Mouse (Mus musculus) liver (tissue): ENCODE measurements around the gene Irf7.
"Not testable (repeated sequence)": the region's sequence is repeated elsewhere in the genome, so short reads cannot be mapped to it uniquely, and the experiment has no call there.

Experiments
- DNase-seq: peaks from one replicate; pipeline ENCODE4 v3.0.0-alpha.2; 2020; ENCODE audit warnings: mixed read lengths

Gene Irf7

DNA sequence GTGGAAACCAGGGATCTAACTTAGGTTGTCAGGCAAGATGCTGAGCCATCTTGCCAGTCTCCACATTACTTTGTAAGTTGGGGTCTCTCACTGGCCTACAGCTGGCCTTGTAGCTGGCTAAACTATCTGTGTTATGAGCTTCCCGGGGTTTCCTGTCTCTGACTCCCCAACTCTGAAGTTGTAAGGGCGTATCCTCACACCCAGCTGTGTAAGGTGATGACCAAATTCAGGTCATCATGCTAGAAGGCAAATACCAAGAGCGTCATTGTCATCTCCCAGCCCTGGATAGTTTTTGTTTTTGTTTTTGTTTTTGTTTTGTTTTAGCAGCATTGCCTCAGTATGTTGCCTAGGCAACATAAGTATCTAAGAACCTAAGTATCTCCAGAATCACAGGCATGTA is 4.3 kb upstream of the Irf7 start:
- no peak for DNase-seq

DNA sequence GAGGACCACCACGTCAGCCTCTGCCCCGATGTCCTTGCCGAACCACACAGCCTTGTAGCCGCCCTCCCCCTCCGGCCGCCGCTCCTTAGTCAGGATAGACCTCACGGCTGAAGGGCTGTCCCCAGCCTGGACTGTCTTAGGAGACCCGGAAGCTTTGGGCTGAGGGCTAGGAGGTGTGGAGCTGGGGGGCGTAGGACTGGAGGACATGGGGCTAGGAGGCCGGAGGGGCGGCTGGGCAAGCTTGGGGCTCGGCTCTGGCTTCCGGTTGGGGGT is 2.9 kb upstream of the Irf7 start:
- no peak for DNase-seq

DNA sequence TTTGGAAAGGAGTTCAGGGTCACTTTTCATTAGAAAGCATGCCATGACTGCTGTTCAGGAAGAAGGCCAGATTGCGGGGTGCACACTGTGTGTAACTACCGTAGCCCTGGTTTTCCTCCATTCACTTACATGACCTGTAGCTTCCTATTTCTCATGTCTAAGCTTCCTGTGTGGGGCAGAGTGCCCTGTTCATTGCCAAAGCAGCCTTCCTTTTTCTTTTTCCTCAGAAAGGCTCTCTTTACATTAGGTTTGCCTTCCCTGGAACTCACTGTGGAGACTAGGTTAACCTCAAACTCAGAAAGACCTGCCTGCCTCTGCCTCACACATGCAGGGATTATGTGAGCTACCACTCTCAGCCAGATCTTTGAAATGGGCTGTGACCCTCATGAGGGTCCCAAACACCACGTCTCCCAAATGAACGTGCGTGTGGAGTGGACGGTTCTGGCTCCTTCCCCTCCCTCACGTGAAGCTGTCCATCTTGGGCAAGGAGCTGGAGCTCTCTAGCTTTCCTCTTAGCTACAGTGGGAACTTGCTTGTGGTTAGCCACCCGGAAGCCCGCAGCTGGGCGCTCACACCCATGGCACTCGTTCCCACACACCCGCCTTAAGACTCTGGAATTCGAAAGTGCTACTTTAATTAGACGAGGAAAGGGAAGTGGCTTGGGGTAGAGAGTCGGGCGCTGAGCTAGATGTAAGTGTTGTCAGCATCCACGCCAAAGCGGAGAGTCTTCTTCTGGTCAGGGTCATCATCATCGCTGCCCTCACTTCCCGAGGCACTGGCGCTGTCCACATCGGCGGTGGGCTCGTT is 2.4 kb upstream of the Irf7 start:
- DNase-seq = peak; percentile 33

DNA sequence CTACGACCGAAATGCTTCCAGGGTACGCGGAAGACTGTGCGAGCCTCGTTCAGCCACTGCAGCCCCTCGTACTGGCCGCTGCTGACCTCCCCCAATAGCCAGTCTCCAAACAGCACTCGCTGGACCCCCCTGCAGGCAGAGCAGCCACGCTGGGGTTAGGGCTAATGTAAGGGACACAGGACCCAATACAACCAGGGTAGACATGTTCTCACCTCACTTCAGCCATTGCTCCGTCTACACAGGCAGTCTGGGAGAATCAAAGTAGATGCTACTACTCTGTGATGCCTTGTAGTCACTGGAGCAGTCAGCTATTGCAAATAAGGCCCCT is 906 bp downstream of the Irf7 start:
- DNase-seq = no peak

DNA sequence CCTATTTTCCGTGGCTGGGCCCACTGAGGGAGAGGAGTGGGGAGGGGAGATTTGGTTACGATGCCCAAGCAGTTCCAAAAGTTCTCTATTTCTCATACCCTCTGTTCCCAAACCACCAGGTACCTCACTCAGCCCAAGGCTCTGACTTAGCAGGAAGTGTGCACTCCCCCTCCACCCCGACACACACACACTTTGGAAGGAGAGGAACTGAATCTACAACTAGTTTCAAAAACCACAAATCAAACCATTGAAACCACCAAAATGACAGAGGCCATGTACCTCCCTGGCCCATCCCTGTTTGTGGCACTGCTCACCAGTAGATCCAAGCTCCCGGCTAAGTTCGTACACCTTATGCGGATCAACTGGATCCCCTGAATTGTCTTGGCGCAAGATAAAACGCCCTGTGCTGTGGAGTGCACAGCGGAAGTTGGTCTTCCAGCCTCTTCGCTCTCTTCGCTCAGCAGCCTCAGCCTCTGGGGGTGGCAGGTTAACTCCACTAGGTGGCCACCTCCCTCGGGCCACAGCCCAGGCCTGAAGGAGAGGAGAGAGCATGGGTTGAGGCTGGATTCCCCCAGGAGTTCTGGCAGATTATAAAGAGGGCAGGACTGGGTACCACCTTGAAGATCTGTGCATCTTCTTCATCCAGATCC is 1.4 kb downstream of the Irf7 start:
- peak; percentile 63 for DNase-seq

DNA sequence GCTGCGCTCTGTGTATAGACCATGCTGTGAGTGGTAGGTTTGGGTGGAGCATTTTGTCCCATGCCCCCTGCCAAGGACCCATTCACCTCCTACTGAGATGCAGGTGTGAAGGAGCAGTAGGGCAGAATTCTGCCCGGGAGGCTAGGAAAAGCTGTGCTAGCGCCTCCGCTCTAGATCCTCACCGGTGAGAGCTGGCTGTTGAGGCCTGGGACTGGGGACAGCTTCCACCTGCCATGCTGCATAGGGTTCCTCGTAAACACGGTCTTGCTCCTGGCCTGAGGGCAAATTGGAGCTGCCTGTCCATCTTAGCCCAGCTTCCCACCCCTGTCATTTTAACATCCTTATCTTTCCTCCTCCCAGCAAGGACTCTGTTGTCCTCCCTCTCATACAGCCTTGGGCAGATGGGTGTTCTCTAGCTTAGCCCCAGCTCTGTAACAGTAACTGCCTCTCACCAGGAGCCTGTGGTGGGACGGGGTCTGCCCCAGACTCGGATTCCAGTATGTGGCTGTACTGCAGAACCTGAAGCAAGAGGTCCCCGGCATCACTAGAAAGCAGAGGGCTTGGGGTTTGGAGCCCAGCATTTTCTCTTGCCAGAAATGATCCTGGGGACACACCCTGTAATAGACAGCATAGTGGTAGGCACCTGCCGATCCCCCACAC is 2.1 kb downstream of the Irf7 start:
- DNase-seq = no peak

DNA sequence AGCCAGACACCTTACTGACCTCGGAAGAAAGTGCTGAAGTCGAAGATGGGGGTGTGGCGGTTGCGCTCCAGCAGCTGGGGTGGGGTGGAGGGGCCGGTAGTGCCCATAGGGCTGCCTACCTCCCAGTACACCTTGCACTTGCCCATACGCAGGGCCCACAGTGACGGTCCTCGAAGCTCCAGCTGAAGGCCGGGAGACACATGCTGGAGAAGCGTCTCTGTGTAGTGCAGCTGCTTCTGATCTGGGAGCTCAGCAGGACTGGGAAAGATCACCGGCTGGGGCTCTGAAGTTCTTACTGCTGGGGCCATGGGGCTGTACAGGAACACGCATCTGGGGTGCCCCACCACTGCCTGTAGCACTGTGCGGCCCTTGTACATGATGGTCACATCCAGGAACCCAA is 2.6 kb downstream of the Irf7 start:
- no peak for DNase-seq

DNA sequence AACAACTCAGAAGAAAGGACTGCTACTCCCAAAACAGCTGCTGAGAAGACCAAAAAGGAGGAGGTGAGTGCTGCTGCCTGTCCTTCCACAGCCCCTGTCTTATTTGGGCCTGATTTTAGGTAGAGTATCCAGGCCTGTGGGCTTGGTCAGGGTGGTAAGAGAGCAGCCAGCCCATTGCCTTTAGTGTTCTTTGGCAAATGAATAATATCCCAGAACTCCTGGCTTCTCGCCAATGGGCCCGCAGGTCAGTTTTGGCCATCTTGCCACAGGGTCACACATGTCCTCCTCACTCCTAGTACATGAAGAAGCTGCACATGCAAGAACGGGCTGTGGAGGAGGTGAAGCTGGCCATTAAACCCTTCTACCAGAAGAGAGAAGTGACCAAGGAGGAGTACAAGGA is 4.8 kb downstream of the Irf7 start:
- DNase-seq = no peak

DNA sequence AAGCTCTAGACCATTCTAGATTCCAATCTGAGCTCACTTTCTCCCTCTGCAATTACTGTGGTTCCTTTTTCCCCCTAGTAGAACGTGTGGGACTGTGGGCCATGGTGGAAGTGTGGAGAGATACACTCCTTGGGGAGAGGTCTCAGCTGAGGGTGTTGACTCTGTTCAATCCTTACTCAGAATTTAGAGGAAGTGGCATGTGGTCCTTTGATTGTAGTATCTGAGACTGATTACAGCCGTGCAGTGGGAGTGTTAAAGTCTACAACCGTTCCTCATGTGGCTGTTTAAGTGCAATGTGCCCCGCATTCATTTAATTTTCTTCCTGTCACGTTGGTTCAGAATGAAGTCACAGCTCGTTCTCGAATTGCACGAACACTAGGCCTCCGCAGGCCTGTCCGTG is 10.1 kb downstream of the Irf7 start:
- no peak for DNase-seq

DNA sequence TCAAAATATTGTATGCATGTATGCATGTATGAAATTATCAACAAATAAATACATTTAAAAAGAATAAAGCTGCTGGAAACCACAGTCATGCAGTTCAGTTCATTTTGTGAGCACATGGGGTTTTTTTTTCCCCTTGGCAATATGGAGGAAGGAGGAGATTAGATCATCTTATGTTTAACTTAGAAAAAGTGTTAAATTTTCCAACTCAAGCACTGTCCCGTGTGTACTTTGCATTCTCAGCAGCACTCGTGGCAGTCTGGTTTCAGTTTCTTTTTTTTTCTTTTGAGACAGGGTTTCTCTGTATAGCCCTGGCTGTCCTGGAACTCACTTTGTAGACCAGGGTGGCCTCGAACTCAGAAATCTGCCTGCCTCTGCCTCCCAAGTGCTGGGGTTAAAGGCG is 15.8 kb downstream of the Irf7 start:
- DNase-seq = not testable (repeated sequence)

DNA sequence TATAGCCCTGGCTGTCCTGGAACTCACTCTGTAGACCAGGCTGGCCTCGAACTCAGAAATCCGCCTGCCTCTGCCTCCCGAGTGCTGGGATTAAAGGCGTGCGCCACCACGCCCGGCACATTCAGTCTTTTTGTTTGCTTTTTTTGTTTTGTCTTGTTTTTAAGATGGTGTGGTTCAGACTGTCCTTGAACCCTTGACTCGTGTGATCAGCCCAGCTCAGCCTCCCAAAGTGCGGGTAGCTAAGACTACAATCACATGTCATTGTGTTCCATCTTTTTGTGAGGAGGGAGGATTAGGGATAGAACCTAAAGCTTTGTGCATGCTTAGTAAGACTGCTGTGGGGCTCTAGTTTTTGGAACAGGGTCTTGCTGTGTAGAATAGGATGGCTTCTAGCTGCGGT is 34.7 kb downstream of the Irf7 start:
- no peak for DNase-seq

DNA sequence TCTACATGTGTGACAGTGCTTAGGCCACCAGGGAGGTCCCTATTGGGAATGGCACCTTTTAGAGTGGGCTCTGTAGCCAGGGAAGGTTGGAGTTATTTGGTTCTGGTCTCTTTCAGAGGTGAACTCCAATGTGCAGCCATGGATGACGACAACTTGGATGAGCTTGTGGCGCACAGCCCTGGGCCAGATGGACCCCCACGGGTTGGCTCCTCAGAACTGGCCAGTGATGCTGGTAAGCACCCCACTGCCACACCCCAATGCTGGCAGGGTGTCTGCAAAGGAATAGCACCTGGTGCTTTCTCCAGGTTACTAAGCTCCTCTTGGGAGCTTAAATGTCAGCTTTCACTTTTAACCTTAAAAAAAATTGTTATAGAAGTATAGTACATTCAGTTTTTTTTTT is 35.2 kb downstream of the Irf7 start:
- DNase-seq = no peak

DNA sequence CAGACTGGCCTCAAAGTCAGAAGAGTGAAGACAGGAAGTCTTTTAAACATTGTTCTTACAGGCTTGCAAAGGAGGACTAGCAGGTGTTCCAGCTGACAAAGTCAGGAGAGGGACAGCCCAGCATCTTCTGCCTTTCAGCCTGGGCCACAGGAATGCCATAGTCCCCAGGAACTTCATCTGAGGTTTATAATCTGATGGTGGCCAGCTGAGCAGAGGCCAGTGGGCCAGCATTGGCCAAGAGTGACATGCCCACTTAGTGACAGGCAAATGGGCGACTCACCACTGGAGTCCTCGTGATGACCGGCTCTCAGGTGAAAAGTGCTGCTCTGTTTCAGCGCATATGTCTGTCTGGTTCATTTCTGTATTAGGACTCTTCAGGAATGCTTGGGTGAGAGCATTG is 35.7 kb downstream of the Irf7 start:
- no peak for DNase-seq

DNA sequence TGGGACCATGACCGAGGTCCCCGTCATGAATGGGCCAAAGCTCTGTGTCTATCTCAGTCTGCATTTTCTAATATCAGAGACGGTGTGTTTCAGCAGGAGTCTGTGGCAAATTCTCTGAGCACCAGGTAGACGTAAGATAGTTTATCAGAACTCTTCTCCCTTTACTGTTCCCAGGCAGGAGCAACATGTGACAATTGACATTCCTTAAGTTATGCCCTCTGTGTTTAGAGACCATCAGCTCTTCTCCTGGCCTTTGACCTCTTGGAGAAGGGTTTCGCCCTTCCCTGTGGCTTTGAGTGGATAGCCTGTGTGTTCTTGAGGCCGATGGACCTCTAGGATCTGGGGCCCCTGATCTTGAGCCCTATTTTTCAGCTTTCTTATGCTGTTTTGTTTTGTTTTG is 36.6 kb downstream of the Irf7 start:
- DNase-seq = no peak

DNA sequence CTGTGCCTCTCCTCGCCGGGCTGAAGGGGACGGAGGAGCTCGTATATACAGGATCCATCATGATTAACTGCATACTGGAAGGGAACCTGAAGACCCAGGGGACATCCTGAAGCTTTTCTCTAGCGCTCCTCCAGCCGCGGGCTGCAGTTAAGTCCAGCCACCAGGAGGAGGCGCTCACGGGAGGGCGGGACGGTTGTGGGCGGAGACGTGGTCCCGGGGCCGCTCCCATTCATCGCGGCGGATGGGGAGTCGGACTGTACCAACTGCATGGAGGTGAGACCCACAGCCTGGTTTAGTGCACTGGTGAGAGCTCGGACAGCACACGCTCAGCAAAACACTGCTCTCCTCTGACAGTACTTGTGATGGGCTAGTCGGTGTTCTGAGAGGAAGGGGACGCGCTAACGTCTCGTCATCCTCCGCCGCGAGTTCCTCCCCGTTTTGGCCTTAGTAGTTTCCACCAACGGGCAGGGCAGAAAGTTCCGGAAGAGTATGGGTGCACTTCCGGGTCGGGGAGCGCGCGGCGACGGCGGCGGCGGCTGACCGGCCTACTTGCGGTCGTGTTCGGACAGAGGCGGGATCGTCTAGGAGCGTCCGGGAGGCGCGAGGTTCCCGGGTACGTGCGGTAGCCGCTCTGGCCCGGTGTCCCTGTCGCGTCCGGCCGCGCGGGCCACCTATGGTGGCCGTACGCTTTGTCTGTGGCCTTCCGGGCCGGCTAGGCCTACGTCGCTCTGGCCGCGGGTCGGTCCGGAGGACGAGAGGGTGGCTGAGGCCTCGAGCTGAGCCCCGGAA is 37.8 kb downstream of the Irf7 start, which contains the start of gene Phrf1:
Gene Phrf1 (plus strand): TSS at position 506 of the 789 bp plus-strand sequence.
- DNase-seq = peak; percentile 92

DNA sequence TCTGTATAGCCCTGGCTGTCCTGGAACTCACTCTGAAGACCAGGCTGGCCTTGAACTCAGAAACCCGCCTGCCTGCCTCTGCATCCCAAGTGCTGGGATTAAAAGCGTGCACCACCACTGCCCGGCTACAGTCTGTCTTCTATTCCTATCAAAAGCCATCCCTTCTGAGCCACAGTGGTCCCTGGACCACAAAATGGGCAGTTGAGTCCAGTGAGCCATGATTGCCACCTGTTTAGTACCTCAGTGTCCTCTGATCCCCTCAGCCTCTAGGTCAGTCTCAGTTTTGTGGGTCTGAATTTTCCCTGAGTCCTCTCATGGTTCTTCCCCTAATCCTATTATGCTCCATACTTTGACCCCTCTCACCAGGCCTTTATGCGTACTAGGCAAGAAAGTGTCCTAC is 38.5 kb downstream of the Irf7 start:
- no peak for DNase-seq

DNA sequence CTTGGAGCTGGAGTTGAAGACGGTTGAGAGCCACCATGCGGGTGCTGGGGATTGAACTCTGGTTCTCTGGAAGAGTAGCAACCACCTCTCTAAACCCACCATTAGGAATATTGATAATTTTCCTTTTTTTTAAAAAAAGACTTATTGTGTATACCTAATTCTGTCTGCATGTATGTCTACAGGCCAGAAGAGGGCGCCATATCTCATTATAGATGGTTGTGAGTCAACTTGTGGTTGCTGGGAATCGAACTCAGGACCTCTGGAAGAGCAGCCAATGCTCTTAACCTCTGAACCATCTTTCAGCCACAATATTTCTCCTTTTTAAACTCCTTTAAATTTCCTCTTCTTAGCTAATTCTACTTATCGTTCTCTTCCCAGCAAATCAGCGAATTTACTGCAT is 39.7 kb downstream of the Irf7 start:
- DNase-seq = no peak

DNA sequence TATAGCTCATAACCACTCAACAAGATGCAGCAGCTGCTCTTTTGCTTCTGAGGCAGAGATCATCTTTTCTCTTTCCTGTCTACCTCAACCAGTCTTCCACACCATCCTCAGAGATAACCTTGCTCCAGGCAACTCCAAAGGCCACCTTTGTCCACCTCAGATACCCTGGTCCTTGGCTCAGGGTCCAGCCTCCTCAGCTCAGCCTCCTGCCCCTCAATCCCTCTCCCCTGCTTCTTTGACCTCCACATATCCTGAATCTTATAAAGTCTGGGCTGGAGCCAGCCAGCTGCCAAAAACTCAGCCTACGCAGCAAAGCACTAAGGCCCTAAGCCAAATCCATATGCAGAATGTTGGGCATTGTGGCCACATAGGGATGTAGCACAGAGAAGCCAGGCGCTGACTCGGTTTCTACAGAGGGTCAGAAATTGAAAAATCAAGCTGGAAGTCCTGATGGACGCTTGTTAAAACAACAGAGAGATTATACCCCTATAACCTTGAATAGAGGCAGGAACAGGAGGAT is 43.5 kb downstream of the Irf7 start:
- DNase-seq = no peak

DNA sequence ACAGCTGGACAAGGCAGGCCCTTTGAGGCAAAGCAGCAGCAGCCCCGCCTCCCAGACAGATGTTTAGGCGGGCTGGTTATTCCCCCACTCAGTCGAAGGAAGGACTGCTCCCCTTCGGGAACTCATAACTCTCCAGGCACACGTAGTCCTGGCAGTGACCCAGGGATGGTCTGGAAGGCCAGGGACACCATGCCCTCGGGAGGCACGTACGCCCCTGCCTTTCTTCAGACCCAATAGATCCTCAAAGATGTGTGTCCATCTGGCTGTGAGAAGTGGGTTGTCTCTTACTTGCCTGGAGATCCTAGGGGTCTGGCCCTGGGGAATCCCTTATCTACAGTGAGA is 44.2 kb downstream of the Irf7 start:
- no peak for DNase-seq

DNA sequence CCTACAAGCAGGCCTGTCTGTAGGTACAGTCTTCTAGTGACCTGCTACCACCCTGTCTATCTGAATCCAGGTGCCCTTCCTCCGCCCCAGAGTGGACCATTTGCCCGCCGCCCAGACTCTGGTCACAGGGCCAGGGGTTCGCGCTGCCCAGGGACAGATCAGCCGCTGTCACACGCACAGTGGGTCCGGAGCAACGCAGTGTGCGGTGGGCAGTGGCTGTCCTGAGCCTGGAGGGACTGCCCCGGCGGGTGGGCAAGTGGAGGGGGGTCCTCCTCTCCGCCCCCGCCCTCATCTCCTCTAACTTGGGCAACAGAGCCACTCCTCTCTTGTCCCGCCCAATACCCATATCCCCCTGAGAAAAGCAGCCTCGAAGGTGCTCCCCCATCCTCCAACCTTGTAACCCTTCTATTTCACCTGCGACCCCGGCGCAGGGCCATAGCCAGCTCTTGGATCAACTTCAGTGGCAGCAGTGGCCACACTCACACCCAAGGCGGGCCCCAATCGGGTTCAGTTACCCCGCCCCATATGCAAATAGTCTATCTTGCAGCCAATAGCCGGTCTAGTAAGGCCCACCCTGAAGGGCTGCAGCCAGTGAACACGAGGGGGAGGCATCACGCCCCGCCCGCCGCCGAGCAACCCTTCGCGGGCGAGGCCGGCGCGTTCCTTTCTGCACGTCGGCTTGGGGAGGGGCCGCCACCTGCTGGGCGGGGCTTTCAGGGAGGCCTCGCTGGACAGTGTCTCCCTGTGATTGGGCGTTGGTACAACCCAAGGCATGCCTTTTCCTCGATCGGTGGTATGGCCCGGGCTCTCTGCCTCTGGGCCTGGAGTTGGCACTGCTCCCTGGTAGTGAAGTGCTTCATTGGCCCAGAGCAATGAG is 44.8 kb downstream of the Irf7 start:
- peak; percentile 100 for DNase-seq

DNA sequence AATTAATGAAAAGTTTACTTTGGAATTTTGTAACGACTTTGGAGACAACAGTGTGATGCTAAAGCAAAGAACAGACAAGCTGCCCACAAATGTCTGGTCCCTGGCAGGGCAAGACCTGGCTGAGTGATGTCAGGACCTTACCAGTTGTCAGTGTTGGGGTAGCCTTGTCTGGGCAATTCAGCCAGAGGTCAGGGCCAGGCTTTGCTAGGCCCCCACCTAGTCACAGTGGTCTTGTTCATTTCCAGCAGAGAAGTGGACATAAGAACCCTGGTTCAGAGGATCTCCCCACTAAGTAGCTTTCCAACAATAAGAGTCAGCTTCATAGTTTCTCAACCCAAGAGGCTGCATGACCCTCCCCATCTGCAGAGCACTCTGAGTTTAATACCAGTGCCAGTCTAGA is 45.9 kb downstream of the Irf7 start:
- no peak for DNase-seq

DNA sequence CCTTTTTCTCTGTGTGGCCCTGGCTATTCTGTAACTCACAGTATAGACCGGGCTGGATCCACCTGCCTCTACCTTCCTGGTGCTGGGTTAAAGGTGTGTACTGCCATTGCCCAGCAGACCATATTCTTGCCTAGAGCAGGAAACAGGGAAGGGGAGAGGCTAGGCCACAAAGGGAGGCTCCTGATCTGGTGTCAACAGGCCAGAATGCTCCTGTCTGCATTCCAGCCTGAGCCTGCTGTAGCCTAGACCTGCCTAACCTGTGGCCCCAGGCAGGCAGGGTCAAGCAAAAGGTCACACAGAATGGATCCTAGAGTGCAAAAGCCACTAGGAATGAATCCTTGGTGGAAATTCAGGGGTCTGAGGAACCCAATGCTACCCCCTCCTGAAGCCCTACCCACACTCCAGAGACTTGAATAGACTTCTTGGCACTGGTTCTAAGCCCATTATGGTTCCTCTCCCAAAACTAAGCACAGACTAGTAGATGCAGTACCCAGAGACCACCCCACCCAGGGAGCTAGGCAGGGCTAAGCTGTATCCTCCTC is 46.7 kb downstream of the Irf7 start:
- DNase-seq = no peak
